Mouse (Mus musculus) ES-E14 (cell line): ENCODE data around the gene Trip11.

Experiments used
- HCFC1 ChIP-seq: IDR thresholded peaks from 2 replicates; pipeline ENCODE4 v1.6.1; 2012; ENCODE audit warnings: low read length, inconsistent platforms, borderline replicate concordance; ENCODE audit not compliant: insufficient read depth
- MAFK ChIP-seq: IDR thresholded peaks from 2 replicates; pipeline ENCODE4 v1.6.1; 2014; ENCODE audit warnings: mild to moderate bottlenecking, low read depth, low read length, inconsistent platforms; ENCODE audit not compliant: insufficient read depth
- ZC3H11A ChIP-seq: IDR thresholded peaks from 2 replicates; pipeline ENCODE4 v1.6.1; 2012; ENCODE audit warnings: low read depth, mild to moderate bottlenecking, inconsistent platforms, low read length, borderline replicate concordance

- TF ChIP-seq MAFK (no peak), HCFC1 (no peak), ZC3H11A (no peak)
Measured at GRCm38 (mm10) chr12:101891066-101891465, 22.0 kb downstream of the Trip11 start.
